Mouse (Mus musculus) heart, adult 11 months (tissue): Measurements from ENCODE around the gene Pilra.
A peak's percentile ranks its signal among the peaks of the same experiment; 100 is the strongest.
"Not testable (repeated sequence)": the region's sequence is repeated elsewhere in the genome, so short reads cannot be mapped to it uniquely, and the experiment has no call there.

Experiments
- DNase-seq: peaks from one replicate; pipeline ENCODE4 v3.0.0; 2022

Gene Pilra

DNA sequence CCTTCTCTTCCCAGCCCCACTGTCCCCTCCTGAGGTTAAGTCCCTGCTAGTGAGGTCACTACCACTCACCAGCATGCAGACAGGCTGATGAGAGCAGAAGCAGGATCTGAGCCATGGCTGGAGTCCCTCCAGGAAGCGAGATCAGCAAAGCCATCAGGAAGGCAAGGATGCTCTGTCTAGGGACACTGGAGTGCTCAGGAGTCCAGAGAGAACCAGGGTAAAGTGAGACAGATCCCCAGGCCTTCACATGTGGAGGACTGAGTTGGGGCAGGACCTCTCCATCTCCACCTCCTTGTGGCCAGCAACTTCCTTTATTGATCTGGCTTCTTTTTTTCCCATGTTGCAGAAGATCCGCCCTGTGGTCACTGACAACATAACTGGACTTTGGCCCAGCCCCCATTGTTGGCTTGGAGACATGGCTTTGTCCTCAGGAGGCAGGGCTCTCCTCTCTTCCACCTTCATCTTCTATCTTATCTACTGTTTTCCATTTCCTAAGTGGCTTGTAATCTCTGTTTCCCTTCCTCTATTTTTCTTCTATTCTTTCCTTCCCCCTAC is at the start of gene Pilra:
Pilra (minus strand) TSS at position 316 of the 555 bp plus-strand sequence.
- DNase-seq, result peak; percentile 95

DNA sequence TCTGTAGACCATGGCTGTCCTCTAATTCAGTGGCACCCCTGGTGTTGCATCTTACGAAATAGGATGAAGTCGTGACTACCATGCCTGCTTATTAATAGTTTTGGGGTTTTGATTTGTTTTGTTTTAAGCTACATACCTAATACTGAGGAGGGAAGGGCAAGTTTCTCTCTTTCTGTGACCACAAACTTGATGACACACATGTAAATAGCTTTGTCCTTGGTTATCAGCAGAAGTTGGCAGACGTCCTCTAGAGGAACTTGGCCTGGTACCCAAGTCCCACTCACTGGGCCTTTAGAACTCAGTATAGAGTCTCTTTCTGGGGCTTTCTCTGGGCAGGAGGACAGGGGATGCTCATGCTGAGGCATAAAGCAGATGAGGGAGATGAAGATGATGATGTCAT is 47.3 kb upstream of the Pilra start:
- no peak for DNase-seq

DNA sequence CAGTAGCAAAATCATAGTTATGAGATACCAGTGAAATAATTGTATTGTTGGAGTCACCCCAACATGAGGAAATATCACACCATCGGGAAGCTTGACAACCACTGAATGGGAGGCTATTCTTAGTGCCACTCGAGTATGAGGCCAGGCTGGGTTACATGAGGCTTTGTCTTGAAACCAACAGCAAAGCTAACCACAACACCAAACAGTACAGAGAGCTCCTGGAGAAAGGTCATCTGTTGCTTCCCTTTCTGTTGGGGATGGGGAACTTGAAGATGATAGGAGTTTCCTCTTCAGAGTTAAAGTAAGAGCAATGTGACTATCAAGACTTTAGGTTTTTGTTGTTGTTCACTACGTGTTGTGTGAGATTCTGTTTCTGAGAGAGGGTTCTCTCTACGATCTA is 46.8 kb upstream of the Pilra start:
- no peak for DNase-seq

GRCm38 (mm10) chr5:137877860-137878259 is 41.8 kb upstream of the Pilra start:
- DNase-seq, result peak; percentile 87

DNA sequence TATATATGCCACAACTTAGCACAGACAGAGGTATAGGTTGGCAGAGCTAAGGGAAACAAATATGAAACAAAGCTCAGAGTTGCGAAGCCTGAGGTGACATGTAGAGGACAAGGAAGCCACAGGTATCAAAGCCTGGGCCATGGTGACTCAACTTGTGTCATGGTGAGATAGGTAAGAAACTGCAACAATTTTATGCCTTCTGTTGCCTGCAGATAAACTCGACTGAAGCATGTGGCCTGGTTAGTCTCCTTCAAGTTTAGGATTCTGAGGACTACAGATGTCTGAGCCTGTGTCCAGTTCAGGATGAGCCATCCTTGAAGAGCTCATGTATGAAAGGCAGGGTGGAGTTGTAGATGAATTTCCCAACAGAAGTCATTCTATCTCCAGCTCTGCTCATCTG is 39.0 kb upstream of the Pilra start:
- peak; percentile 2 for DNase-seq

GRCm38 (mm10) chr5:137872381-137872702 is 36.3 kb upstream of the Pilra start:
- not testable (repeated sequence) for DNase-seq

GRCm38 (mm10) chr5:137871644-137872380 is 35.7 kb upstream of the Pilra start, which contains the start of gene Pilrb2:
Gene Pilrb2 (minus strand): TSS chr5:137871815.
- DNase-seq, result peak; percentile 90

DNA sequence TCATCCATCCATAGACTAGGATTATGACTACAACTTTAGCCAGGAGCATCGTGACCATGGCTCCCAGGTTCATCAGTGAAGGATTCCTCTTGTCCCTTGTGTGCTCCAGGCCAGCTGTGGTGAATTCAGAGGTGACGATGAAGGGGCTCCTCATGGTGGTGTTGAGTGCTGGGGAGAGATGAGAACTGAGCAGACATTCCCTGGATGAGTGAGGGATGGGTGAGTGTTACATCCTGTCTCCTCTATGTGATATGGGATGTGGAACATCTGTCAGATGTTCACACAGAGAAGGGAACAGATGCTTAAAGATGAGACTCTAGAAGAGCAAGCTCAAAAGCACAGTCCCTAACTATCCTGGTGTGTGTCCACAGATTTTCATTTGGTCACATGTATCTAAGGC is 32.5 kb upstream of the Pilra start:
- DNase-seq, result peak; percentile 73

GRCm38 (mm10) chr5:137864008-137864407 is 27.9 kb upstream of the Pilra start:
- DNase-seq, result peak; percentile 84

GRCm38 (mm10) chr5:137857960-137858710 is 22.1 kb upstream of the Pilra start, which contains the start of gene Pilrb1:
Gene Pilrb1 (minus strand): TSS chr5:137858106.
- DNase-seq, result peak; percentile 97

GRCm38 (mm10) chr5:137856870-137857269 is 20.8 kb upstream of the Pilra start:
- not testable (repeated sequence) for DNase-seq

DNA sequence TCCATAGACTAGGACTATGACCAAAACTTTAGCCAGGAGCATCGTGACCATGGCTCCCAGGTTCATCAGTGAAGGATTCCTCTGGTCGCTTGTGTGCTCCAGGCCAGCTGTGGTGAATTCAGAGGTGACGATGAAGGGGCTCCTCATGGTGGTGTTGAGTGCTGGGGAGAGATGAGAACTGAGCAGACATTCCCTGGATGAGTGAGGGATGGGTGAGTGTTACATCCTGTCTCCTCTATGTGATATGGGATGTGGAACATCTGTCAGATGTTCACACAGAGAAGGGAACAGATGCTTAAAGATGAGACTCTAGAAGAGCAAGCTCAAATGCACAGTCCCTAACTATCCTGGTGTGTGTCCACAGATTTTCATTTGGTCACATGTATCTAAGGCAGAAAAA is 18.8 kb upstream of the Pilra start:
- peak; percentile 37 for DNase-seq

DNA sequence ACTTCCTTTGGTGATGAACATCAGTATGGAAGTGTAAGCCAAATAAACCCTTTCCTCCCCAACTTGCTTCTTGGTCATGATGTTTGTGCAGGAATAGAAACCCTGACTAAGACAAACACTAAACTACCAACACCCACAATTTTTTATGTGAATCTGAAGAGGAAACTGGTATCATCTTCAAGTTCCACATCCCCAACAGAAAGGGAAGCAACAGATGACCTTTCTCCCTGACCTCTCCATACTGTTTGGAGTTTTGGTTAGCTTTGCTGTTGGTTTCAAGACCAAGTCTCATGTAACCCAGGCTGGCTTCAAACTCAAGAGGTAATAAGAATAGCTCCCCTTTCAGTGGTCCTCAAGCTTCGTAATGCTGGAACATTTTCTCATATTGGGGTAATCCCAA is 14.2 kb upstream of the Pilra start:
- DNase-seq, result peak; percentile 50

DNA sequence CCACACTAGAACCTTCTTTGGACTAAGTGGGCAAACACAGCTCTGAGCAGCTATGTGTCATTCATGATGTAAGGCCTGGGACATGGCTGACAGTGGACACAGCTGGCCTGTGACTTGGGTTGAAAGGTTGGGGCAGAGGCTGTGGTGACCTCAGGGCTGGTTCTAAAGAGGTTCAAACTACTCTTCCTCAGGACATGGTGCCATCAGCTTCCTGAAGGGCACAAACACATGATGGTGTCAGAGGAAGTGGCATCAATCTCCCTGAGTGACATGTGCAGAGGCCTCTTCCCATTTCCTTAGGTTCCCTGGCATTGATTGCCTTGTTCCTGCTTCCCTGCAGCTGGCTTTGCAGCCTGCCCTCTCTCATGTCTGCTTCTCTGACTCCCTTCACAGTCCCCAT is 1.0 kb upstream of the Pilra start:
- peak; percentile 86 for DNase-seq

DNA sequence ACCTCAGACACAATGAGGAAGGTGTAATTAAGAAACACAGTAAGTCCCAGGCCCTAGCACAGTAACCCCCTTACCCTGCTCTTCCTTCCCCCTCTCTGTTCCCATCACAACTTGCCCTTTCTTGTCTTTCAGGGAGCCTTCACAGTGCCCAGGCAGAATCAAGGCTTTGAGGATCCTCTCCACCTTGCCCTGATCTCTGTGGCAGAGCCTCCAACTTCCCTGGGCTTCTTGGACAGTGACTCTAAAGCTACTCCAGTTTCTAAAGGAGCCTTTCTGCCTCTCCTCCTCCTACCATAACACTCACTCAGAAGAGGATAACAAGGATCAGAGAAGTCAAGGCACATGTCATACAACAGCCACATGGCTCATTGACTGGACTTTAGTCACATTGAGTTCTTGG is 530 bp upstream of the Pilra start:
- peak; percentile 68 for DNase-seq

DNA sequence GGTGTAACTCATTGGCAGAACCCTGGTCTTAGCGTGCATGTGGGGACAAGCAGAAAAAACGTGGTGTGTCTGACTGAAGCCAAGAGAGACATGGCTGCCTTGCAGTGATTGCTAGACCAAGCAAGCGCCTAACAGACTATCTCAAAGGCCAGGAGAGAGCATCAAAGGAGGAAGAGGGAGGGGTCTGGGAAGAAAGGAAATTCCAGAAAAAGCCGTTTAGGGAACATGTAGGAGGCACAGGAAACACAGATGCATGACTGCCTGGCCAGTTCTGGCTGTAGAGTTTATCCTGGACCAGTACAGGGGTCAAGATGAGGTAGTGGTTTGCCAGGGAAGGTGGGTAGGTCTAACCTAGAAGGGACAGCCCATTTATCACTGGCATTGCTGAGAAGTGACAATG is 2.6 kb downstream of the Pilra start:
- peak; percentile 76 for DNase-seq

DNA sequence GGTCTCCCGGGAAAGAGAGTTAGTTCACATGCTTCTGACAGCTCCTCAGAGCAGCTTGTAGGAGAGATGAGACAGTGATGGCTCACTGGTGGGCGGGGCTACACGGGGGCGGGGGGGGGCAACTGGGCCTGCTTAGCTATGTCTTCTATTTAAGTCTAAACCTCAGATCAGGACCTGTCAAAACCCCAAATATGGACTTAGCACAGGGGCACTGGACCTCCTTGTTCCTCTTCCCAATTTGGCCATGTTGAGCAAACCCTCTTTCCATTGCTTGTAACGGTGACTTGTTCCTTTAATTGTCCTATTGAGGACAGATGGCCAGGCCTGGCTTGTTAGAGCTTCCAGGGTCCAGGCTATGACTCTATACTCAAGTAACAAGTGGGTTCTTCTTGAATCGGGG is 4.6 kb downstream of the Pilra start:
- DNase-seq, result peak; percentile 89

DNA sequence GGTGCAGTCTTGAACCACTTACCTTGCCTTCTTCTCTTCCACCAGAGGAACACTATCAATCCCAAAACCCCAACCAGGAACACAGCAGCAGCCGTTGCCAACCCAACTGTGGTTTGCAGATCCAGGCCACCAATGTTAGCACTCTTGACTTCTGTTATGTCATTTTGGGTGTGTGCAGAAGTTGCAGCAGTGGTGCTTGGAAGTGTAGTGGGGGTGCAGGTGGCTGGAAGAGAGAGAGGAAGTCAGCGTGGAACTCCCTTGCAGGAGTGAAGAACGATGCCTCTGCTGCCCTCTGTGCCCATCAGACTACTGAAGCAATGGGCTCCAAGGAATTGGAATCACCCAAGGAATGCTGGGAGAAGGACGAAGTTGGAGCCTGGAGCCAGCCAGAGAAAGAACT is 5.0 kb downstream of the Pilra start:
- DNase-seq, result peak; percentile 91

GRCm38 (mm10) chr5:137830238-137830637 is 5.8 kb downstream of the Pilra start:
- DNase-seq, result peak; percentile 95

DNA sequence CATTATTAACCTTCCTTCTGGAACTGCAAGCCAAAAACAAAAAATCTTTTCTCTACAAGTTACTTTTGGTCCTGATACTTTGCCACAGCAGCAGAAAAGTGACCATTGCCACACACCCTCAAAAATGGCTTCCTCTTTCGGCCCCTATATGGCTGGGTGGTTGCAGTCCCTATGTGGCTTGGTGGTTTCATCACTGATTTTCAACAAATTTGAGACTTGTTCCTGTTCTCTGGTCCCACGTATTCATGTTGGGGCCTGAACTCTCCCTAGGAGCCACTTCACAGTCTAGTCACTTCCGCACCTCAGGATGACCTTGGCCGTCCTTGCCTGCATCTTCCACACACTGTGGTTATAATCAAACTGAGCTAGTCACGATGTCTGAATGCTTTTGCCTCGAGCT is 7.4 kb downstream of the Pilra start:
- peak; percentile 89 for DNase-seq

GRCm38 (mm10) chr5:137826421-137826820 is 9.7 kb downstream of the Pilra start:
- peak; percentile 64 for DNase-seq

DNA sequence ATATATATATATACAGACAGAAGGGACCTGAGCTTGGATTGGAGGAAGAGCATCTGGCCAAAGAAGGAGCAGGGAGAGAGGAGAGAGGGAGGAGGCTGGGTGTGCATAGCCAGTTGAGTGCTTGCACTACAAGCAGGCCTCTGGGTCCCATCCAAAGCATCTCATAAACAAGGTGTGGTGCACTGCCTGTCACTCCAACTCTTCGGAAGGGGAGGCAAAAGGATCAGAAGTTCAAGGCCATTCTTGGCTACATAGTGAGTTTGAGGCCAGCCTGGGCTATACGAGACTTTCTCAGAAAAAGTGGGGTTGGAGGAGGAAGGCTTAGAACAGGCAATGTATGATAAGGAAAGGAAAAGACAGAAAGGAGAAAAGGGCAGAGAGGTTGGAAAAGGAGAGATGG is 10.1 kb downstream of the Pilra start:
- DNase-seq, result peak; percentile 60

- peak; percentile 88 for DNase-seq
These were observed 11.1 kb downstream of the Pilra start for GRCm38 (mm10) chr5:137825030-137825429.

DNA sequence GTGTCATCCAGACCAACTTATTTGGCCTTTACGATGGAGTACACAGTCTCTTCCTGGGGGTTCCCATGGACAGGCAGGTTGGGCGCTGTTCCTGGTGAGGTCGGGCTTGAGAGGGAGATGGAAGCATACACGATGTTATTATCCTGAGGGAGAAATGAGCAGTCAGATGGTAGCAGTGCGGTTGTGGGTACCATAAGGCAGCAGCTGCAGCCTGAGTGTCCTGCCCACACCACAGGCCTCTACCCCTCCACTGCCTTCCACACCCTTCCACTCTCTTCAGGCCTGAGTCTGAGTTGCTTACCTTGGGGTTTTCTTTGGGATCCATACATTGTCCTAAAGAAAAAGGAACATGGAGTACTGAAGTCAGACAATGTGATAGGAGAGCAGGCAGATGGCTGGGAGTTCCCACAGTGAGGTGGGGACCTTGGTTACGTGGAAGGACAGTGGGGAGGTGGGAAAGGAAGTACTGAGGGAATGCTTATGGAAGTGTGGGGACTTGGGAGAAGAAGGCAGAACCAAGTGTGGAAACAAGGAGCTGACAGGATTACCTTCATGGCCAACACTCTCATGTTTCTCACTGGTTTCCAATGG is 12.5 kb downstream of the Pilra start:
- peak; percentile 71 for DNase-seq
